Mouse (Mus musculus) midbrain, embryonic 11.5 days (tissue): ENCODE measurements at regions not wholly inside any gene's neighbourhood (a gene's known extent, or its start where the extent isn't known, plus 50 kb on each side); places are given as distances from the start of the nearest gene placed in this dataset.

Experiments
- ATAC-seq: fragments of 200-750 bp; cut with Nextera tagmentation; 2 replicates; pipeline ENCODE4 v1.8.0; 2017; ENCODE audit warnings: moderate TSS enrichment, moderate library complexity; ENCODE audit not compliant: low FRiP score
- DNase-seq: peaks from one replicate; pipeline ENCODE4 v3.0.0; 2015; ENCODE audit warnings: low spot score; ENCODE audit errors: missing footprints
- H3K27ac ChIP-seq: fragments of 300-500 bp; sonication (generic); 2 replicates; pipeline ENCODE4 v1.5.1; 2014; ENCODE audit warnings: low read depth, low read length
- H3K27me3 ChIP-seq: fragments of 300-500 bp; sonication (generic); 2 replicates; pipeline ENCODE4 v1.6.1; 2014; ENCODE audit warnings: mild to moderate bottlenecking, low read length, moderate library complexity, mixed read lengths; ENCODE audit not compliant: control insufficient read depth, insufficient read depth
- H3K36me3 ChIP-seq: fragments of 300-500 bp; sonication (generic); 2 replicates; pipeline ENCODE4 v1.6.1; 2014; ENCODE audit warnings: mild to moderate bottlenecking, low read length, moderate library complexity, mixed read lengths; ENCODE audit not compliant: control insufficient read depth, insufficient read depth
- H3K4me1 ChIP-seq: fragments of 300-500 bp; sonication (generic); 2 replicates; pipeline ENCODE4 v1.6.1; 2014; ENCODE audit warnings: low read length; ENCODE audit not compliant: control insufficient read depth, insufficient read depth
- H3K4me2 ChIP-seq: fragments of 300-500 bp; sonication (generic); 2 replicates; pipeline ENCODE4 v1.6.1; 2014; ENCODE audit warnings: mild to moderate bottlenecking, moderate library complexity
- H3K4me3 ChIP-seq: fragments of 300-500 bp; sonication (generic); 2 replicates; pipeline ENCODE4 v1.5.1; 2014; ENCODE audit warnings: low read depth, low read length
- H3K9ac ChIP-seq: fragments of 300-500 bp; sonication (generic); 2 replicates; pipeline ENCODE4 v1.6.1; 2014; ENCODE audit warnings: low read length
- H3K9me3 ChIP-seq: fragments of 300-500 bp; sonication (generic); 2 replicates; pipeline ENCODE4 v1.6.1; 2016; ENCODE audit warnings: low read length; ENCODE audit not compliant: control insufficient read depth
- WGBS: fragments of 180-500 bp; shearing (Covaris S2); extraction: QIAGEN DNeasy Blood & Tissue Kit; methylation state at CpG from one replicate; pipeline ENCODE4 v1.1.7; 2014; 5-methylcytosine and 5-hydroxymethylcytosine counted together

DNA sequence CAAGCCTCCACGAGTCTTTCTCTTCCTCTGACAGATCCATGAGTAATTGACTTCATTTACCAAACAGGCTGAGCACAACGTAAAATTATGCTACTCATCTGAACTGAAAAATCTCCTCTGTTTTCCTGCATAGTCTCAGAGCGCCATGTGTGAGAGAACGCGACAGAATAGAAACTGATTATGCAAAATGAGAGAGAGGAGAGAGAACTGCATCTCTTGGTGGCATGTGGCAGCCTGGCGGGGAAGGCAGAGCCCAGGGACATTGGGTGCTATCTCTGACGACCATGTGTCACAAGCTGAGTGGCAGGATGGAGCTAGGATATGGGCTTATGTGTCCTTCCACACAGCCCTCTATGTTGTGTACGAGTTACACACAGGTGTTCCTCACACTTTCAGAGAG is 131.6 kb upstream of the Atxn1 start:
- Histone ChIP-seq H3K27ac (no peak overlapping the region), H3K27me3 (no peaks in the 10 kb centered on the region), H3K36me3 (no peaks in the 10 kb centered on the region), H3K9me3 (no peaks in the 10 kb centered on the region), H3K4me1 (no peaks in the 10 kb centered on the region), H3K4me3 (no peak overlapping the region), H3K4me2 (no peak overlapping the region), H3K9ac (no peak overlapping the region)
- no peak for ATAC-seq
- WGBS: 64% methylated on average over 8 of the region's 8 CpGs
- peak; percentile 65 for DNase-seq

DNA sequence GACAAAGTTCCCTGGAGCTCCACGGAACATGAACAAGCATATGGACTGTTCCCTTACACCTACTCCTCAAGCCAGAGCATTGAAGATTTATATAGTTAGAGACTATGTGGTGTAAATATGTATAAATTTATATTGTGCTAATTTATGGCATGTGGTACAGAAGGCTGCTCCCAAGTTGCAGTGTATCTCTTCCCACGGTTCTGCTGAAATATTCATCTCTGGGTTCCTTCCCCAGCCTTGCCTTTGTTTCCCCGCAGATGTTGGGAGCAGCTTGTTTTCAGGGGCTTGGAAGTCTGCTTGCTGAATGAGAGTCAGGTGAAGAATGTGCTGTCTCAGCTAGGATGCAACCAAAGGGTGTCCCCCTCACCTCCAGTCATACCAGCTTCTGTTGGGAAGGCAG is 128.0 kb upstream of the Atxn1 start:
- ATAC-seq (no peak), DNase-seq (no peak)
- H3K4me1 ChIP-seq: no peaks in the 10 kb centered on the region
- no peaks in the 10 kb centered on the region; the same call in 1 of the 2 replicates for H3K9me3 ChIP-seq
- no peak overlapping the region for H3K4me2 ChIP-seq
- no peak overlapping the region for H3K27ac ChIP-seq
- WGBS: 87% methylated on average over 3 of the region's 3 CpGs
- H3K9ac ChIP-seq: no peak overlapping the region
- H3K27me3 ChIP-seq: no peaks in the 10 kb centered on the region
- no peak overlapping the region for H3K4me3 ChIP-seq
- H3K36me3 ChIP-seq: no peaks in the 10 kb centered on the region

- Histone ChIP-seq H3K27ac (no peak overlapping the region), H3K9ac (no peak overlapping the region), H3K9me3 (no peaks in the 10 kb centered on the region; the same call in 1 of the 2 replicates), H3K4me1 (no peaks in the 10 kb centered on the region), H3K27me3 (no peaks in the 10 kb centered on the region), H3K36me3 (no peaks in the 10 kb centered on the region), H3K4me3 (no peak overlapping the region), H3K4me2 (no peak overlapping the region)
- no peak for DNase-seq
- ATAC-seq: no peak
- WGBS: 90% methylated on average over 5 of the region's 5 CpGs
These were observed 126.3 kb upstream of the Atxn1 start for GRCm38 (mm10) chr13:46091109-46091508.

- H3K9ac ChIP-seq: no peak overlapping the region
- H3K4me1 ChIP-seq: no peaks in the 10 kb centered on the region
- no peak overlapping the region for H3K4me3 ChIP-seq
- H3K27me3 ChIP-seq: no peaks in the 10 kb centered on the region
- H3K4me2 ChIP-seq: no peak overlapping the region
- no peaks in the 10 kb centered on the region for H3K36me3 ChIP-seq
- H3K27ac ChIP-seq: no peak overlapping the region
- DNase-seq (no peak), ATAC-seq (no peak)
- H3K9me3 ChIP-seq: no peaks in the 10 kb centered on the region; the same call in 1 of the 2 replicates
- 89% methylated on average over 3 of the region's 3 CpGs for WGBS
These were observed 123.4 kb upstream of the Atxn1 start for GRCm38 (mm10) chr13:46088237-46088636.

DNA sequence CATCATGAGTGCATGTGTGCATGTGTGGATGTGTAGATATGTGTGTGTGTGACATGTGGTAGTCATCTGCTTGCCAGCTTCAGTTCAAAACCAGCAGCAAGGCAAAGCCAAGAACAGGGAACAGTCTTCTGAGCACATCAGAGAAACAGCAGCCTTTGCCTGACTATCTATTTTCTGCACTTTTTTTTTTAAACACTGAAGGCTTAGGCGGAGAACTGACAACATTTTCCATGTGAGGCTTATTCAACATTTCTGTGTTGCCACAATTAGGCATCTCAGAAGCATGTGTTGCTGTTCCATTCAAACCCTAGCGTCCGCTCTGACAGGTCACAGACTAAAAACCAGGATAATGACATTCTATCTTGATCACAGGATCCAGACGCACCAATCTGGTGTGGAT is 122.9 kb upstream of the Atxn1 start:
- H3K27ac ChIP-seq: no peak overlapping the region
- H3K4me2 ChIP-seq: no peak overlapping the region
- H3K9me3 ChIP-seq: no peaks in the 10 kb centered on the region; the same call in 1 of the 2 replicates
- no peak for ATAC-seq
- no peaks in the 10 kb centered on the region for H3K4me1 ChIP-seq
- H3K27me3 ChIP-seq: no peaks in the 10 kb centered on the region
- H3K36me3 ChIP-seq: no peaks in the 10 kb centered on the region
- no peak overlapping the region for H3K4me3 ChIP-seq
- WGBS: 95% methylated on average over 4 of the region's 4 CpGs
- H3K9ac ChIP-seq: no peak overlapping the region
- no peak for DNase-seq

DNA sequence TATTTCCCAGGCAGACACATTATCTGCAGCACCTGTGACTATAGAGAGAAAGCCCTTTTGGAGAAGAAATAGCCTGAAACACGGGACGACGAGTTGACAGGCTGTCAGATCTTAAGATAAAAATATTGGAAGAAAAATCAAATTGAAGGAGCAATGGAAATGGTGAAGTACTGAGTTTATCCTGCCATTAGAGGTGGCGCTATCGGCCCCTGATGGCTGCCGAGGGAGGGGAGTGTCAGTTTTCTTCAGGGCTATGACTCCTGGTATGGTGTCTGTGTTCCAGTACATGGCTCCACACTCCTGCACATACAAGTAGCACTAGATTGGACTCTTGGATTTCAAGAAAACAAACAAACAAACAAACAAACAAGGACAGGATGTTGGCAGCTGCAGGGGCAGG is 112.1 kb upstream of the Atxn1 start:
- DNase-seq: no peak

GRCm38 (mm10) chr13:46071670-46072069 is 106.9 kb upstream of the Atxn1 start:
- Histone ChIP-seq H3K9ac (no peak overlapping the region), H3K27me3 (no peaks in the 10 kb centered on the region), H3K4me1 (no peaks in the 10 kb centered on the region), H3K36me3 (no peaks in the 10 kb centered on the region), H3K4me2 (no peak overlapping the region), H3K4me3 (no peak overlapping the region), H3K9me3 (no peaks in the 10 kb centered on the region), H3K27ac (no peak overlapping the region)
- 89% methylated on average over 4 of the region's 4 CpGs for WGBS
- no peak for DNase-seq
- ATAC-seq: no peak

More for the DNA sequence above, 112.1 kb upstream of the Atxn1 start:
- no peak overlapping the region for H3K27ac ChIP-seq
- ATAC-seq: no peak
- no peak overlapping the region for H3K4me3 ChIP-seq
- WGBS: 81% methylated on average over 6 of the region's 6 CpGs
- no peaks in the 10 kb centered on the region for H3K36me3 ChIP-seq
- no peak overlapping the region for H3K9ac ChIP-seq
- no peaks in the 10 kb centered on the region for H3K4me1 ChIP-seq
- H3K9me3 ChIP-seq: no peaks in the 10 kb centered on the region
- H3K4me2 ChIP-seq: no peak overlapping the region
- no peaks in the 10 kb centered on the region for H3K27me3 ChIP-seq

GRCm38 (mm10) chr13:46069571-46069970 is 104.8 kb upstream of the Atxn1 start:
- ATAC-seq: no peak
- H3K4me1 ChIP-seq: no peaks in the 10 kb centered on the region
- no peak overlapping the region for H3K27ac ChIP-seq
- DNase-seq: no peak
- H3K9ac ChIP-seq: no peak overlapping the region
- 66% methylated on average over 3 of the region's 3 CpGs for WGBS
- no peak overlapping the region for H3K4me2 ChIP-seq
- no peaks in the 10 kb centered on the region for H3K36me3 ChIP-seq
- H3K4me3 ChIP-seq: no peak overlapping the region
- H3K9me3 ChIP-seq: no peaks in the 10 kb centered on the region
- H3K27me3 ChIP-seq: no peaks in the 10 kb centered on the region

GRCm38 (mm10) chr13:46062758-46063157 is 98.0 kb upstream of the Atxn1 start:
- Histone ChIP-seq H3K4me1 (no peaks in the 10 kb centered on the region), H3K27ac (no peak overlapping the region), H3K9ac (no peak overlapping the region), H3K9me3 (no peaks in the 10 kb centered on the region), H3K27me3 (no peaks in the 10 kb centered on the region), H3K4me3 (no peak overlapping the region), H3K36me3 (no peaks in the 10 kb centered on the region), H3K4me2 (no peak overlapping the region)
- DNase-seq: no peak
- no peak for ATAC-seq
- 96% methylated on average over 7 of the region's 7 CpGs for WGBS

DNA sequence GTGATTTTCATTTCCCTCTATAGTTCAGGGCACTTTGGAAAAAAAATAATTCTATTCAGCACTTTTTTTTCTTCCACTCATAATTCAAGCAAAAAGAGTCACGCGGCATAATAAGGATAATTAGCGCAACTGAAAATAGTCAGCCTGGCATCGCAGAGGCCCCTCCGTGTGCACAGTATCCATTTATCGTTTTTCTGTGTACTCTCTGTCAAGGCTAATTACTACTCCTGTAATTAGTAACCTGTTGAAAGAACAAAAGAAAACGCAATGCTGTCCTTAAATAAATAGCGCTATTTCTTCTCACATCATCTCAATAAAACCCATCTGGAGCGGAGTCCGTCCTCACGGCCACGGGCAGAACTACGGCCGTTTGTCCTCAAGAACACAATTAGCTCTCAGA is 95.1 kb upstream of the Atxn1 start:
- no peak overlapping the region for H3K27ac ChIP-seq
- H3K9me3 ChIP-seq: no peaks in the 10 kb centered on the region
- DNase-seq: no peak
- H3K4me1 ChIP-seq: no peaks in the 10 kb centered on the region
- no peaks in the 10 kb centered on the region for H3K36me3 ChIP-seq
- 89% methylated on average over 14 of the region's 14 CpGs for WGBS
- no peak overlapping the region for H3K4me3 ChIP-seq
- ATAC-seq: no peak
- H3K9ac ChIP-seq: no peak overlapping the region
- no peak overlapping the region for H3K4me2 ChIP-seq
- H3K27me3 ChIP-seq: no peaks in the 10 kb centered on the region
